Mouse (Mus musculus): ENCODE results near the gene Gga1.

DNA sequence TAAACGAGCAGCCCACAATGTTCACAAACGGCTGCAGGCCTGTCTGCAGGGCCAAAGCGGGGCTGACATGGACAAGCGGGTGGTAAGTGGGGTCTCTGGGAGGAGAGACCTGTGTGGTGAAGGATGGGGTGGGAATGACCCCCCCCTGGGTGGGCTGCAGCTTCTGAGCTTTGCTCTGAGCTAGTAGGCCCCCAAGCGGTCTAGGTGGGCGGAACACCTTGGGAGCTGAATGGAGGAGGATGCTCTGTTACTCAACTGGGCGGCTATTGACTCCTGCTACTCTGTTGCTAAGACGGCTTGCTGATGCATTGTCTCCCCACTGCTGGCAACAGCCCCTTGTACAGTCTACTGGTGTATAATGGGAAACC is 24.4 kb downstream of the Gga1 start:
- TF ChIP-seq MAX (IDR thresholded peaks at IDR 0.05) (no peak), CTCF (IDR thresholded peaks at IDR 0.05; ENCODE audit: control insufficient read depth, insufficient read depth, insufficient read length) (no peak), FOSL1 (IDR thresholded peaks at IDR 0.05; ENCODE audit: insufficient read depth, low read length, poor library complexity, severe bottlenecking) (no peak), MYOG (IDR thresholded peaks at IDR 0.05; ENCODE audit: control insufficient read depth, extremely low read depth, insufficient read length) (no peak), USF1 (IDR thresholded peaks at IDR 0.05; ENCODE audit: low read depth) (no peak), MYOD1 (IDR thresholded peaks at IDR 0.05; ENCODE audit: control insufficient read depth, insufficient read length, low read depth) (no peak)

All from C2C12 (cell line).